Comparison of ENCODE assay signal across 22 mouse cellular contexts in the genomic region with DNA sequence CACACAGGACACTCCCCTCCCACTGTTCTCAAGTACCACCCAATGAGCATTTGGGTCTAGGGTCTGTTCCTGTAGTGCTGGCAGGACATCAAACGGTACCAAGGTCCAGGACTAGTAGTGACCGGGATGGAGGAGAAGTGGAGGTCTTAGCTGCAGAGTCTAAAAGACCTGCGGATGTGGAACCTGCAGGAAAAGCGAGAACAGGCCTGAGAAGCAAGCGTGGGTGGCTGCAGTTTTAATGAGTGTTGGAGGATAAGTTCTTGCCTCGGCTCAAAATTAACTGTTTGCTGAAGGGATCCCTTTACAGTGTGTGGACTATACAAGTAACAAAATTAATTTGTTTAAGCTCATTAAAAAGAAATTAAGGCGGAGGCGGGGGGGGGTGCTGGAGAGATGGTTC. TPM values are rescaled to one million over a fixed set of nuclear protein-coding genes. Genes with fewer than 3 reads are reported as not detected.
DNase-seq lines count a peak whose midpoint lies in the region; ATAC-seq and TF ChIP-seq lines count a peak whose summit lies in the region.
"Had no signal": no experiment of that assay in that cellular context is flagged by ENCODE, and none has a peak within 500 bp of the region (broad histone marks: within the 10 kb centered on the region; RNA-seq: fewer than 3 reads in every experiment).

No protein-coding gene starts in this region.

- DNase-seq in layer of hippocampus, adult 2 months (ENCODE audit: low spot score in 2 of 2), result peak in 1 of 2 experiments; percentile 19
- no peak for DNase-seq in layer of hippocampus, adult 8-10 months (ENCODE audit: low spot score in 2 of 2)
- DNase-seq in brain, adult 2 months (ENCODE audit: low read depth, low spot score), result peak; percentile 59
- DNase-seq in right cerebral cortex, postnatal 10 days (ENCODE audit: low spot score in 2 of 2), result peak; percentile 61 to 71
- no peak for DNase-seq in forebrain, postnatal 0 days
- DNase-seq in gastrocnemius, postnatal 36 days, result no peak
- DNase-seq: adrenal gland, adult 2 months; cerebellum, adult 8-10 months; heart, adult 2 months; heart, postnatal 4 days; kidney, adult 18-20 months; kidney, postnatal 25 days; layer of hippocampus, adult 9-11 months; liver, embryonic 13.5 days; lung, postnatal 36 days had no signal

- H3K4me3 ChIP-seq in layer of hippocampus, adult 2 months, result no peak overlapping the region
- no peak overlapping the region for H3K4me3 ChIP-seq in cortical plate, adult 2 months (ENCODE audit: insufficient read depth, low read length)
- H3K4me3 ChIP-seq in forebrain, postnatal 0 days (ENCODE audit: low read depth, low read length), result no peak overlapping the region
- H3K4me3 ChIP-seq: forebrain, embryonic 12.5 days; heart, adult 2 months; heart, embryonic 15.5 days; hindbrain, embryonic 15.5 days; limb, embryonic 13.5 days; liver, embryonic 13.5 days had no signal

- H3K9ac ChIP-seq in forebrain, postnatal 0 days, result no peak overlapping the region
- H3K9ac ChIP-seq: forebrain, embryonic 12.5 days; heart, embryonic 15.5 days; hindbrain, embryonic 15.5 days; limb, embryonic 13.5 days; liver, embryonic 13.5 days; lung, embryonic 14.5 days had no signal

- H3K27ac ChIP-seq in layer of hippocampus, adult 2 months, result peak overlapping the region; percentile 74; the same call in 1 of the 2 replicates
- 0 out of 2 replicates have a peak overlapping the region, but pooled peaks have one; percentile 71 for H3K27ac ChIP-seq in cortical plate, adult 2 months (ENCODE audit: insufficient read depth, low read length)
- no peak overlapping the region for H3K27ac ChIP-seq in forebrain, postnatal 0 days (ENCODE audit: low read depth, low read length)
- H3K27ac ChIP-seq: forebrain, embryonic 12.5 days; heart, adult 2 months; heart, embryonic 15.5 days; hindbrain, embryonic 15.5 days; limb, embryonic 13.5 days; liver, embryonic 13.5 days; stomach, postnatal 0 days had no signal

- H3K36me3 ChIP-seq in forebrain, postnatal 0 days (ENCODE audit: insufficient read depth), result no peaks in the 10 kb centered on the region
- H3K36me3 ChIP-seq: forebrain, embryonic 12.5 days; heart, embryonic 15.5 days; hindbrain, embryonic 15.5 days; limb, embryonic 13.5 days; liver, embryonic 13.5 days had no signal

- H3K9me3 ChIP-seq in forebrain, postnatal 0 days (ENCODE audit: low read length), result no peaks in the 10 kb centered on the region
- H3K9me3 ChIP-seq: forebrain, embryonic 12.5 days; heart, embryonic 15.5 days; hindbrain, embryonic 15.5 days; limb, embryonic 13.5 days; liver, embryonic 13.5 days had no signal

- no peaks in the 10 kb centered on the region for H3K27me3 ChIP-seq in forebrain, postnatal 0 days (ENCODE audit: insufficient read depth, low read length)
- H3K27me3 ChIP-seq: forebrain, embryonic 12.5 days; heart, embryonic 15.5 days; hindbrain, embryonic 15.5 days; limb, embryonic 13.5 days had no signal

- H3K4me1 ChIP-seq in cortical plate, adult 2 months (ENCODE audit: control insufficient read depth, insufficient read depth, low read length), result peaks cover 9% of the 10 kb centered on the region; the same call in 1 of the 2 replicates
- H3K4me1 ChIP-seq in forebrain, postnatal 0 days (ENCODE audit: insufficient read depth), result no peaks in the 10 kb centered on the region
- H3K4me1 ChIP-seq: forebrain, embryonic 12.5 days; heart, embryonic 15.5 days; hindbrain, embryonic 15.5 days had no signal

- WGBS in forebrain, postnatal 0 days, result 68% methylated on average over 8 of the region's 8 CpGs

- intact Hi-C loops in gastrocnemius, postnatal 36 days (cut with DNase I), result no loop called here

- no peak for TF ChIP-seq CTCF in layer of hippocampus, adult 2 months (conservative IDR thresholded peaks at IDR 0.05)
- TF ChIP-seq CTCF in cortical plate, adult 2 months (IDR thresholded peaks at IDR 0.05; ENCODE audit: extremely low read depth, insufficient read depth, low read length), result no peak
- no peak for TF ChIP-seq CTCF in forebrain, postnatal 0 days (IDR thresholded peaks at IDR 0.05; ENCODE audit: low read depth)

- no peak overlapping the region for H3K4me2 ChIP-seq in forebrain, postnatal 0 days (ENCODE audit: low read depth)
- H3K4me2 ChIP-seq: forebrain, embryonic 12.5 days; heart, embryonic 15.5 days; hindbrain, embryonic 15.5 days; limb, embryonic 13.5 days; liver, embryonic 13.5 days; lung, embryonic 14.5 days had no signal

- no peak for TF ChIP-seq POLR2A in cortical plate, adult 2 months (IDR thresholded peaks at IDR 0.05; ENCODE audit: extremely low read depth, insufficient read depth, low read length)

- ATAC-seq in forebrain, postnatal 0 days, result no peak

RNA-seq across cellular contexts. Expression of gene Apold1, which starts 13.5 kb away (rescaled TPM):
- 1 to 10 TPM; 1.9 to 2.5 TPM for total RNA-seq in layer of hippocampus, adult 2 months (2021)
- 1 to 10 TPM; 2.5 to 3.2 (median 3.1) TPM for total RNA-seq in layer of hippocampus, adult 8-10 months (2022)
- polyA plus RNA-seq in cortical plate, adult 2 months (2012; rRNA removed), result 2.7 and 2.9 TPM in 2 replicates
- 8.7 TPM in 2 replicates for total RNA-seq in forebrain, postnatal 0 days (2014; rRNA removed)
- 5.9 and 6.2 TPM in 2 replicates for polyA plus RNA-seq in forebrain, postnatal 0 days (2015; fragmentation: Nextera tagmentation; extraction: Ambion mirVana)
- 1 to 10 TPM; 1.1 to 4.9 TPM for total RNA-seq in gastrocnemius, postnatal 36 days (2021)

RNA-seq across cellular contexts. Expression of gene Ddx47, which starts 16.4 kb away (rescaled TPM):
- 10 to 100 TPM; 58.9 to 60.5 TPM for total RNA-seq in layer of hippocampus, adult 2 months (2021)
- 10 to 100 TPM; 58.5 to 71.2 (median 60.2) TPM for total RNA-seq in layer of hippocampus, adult 8-10 months (2022)
- 66.6 and 70.8 TPM in 2 replicates for polyA plus RNA-seq in cortical plate, adult 2 months (2012; rRNA removed)
- 34.6 and 41.9 TPM in 2 replicates for total RNA-seq in forebrain, postnatal 0 days (2014; rRNA removed)
- polyA plus RNA-seq in forebrain, postnatal 0 days (2015; fragmentation: Nextera tagmentation; extraction: Ambion mirVana), result 51.0 and 60.0 TPM in 2 replicates
- total RNA-seq in gastrocnemius, postnatal 36 days (2021), result 10 to 100 TPM; 23.7 to 28.2 TPM

Comparison
In these comparisons a context has a peak if more than half of its experiments do, and no peak if none do; other contexts are left out.
1. DNase-seq: peak in brain, adult 2 months (single experiment) and right cerebral cortex, postnatal 10 days (2 of 2); none in layer of hippocampus, adult 8-10 months (0 of 2), forebrain, postnatal 0 days (single experiment) and gastrocnemius, postnatal 36 days (0 of 2).